Comparison of ENCODE assay signal across 32 mouse cellular contexts in genomic region chr7:107596753-107597152, GRCm38 (mm10). TPM values are rescaled to one million over a fixed set of nuclear protein-coding genes. Genes with fewer than 3 reads are reported as not detected.
A peak's percentile ranks its signal among the peaks of the same experiment; 100 is the strongest.
DNase-seq lines count a peak whose midpoint lies in the region; ATAC-seq and TF ChIP-seq lines count a peak whose summit lies in the region.
"Had no signal": no experiment of that assay in that cellular context is flagged by ENCODE, and none has a peak within 500 bp of the region (broad histone marks: within the 10 kb centered on the region; RNA-seq: fewer than 3 reads in every experiment).

No protein-coding gene starts in this region.

- H3K4me2 ChIP-seq in kidney, embryonic 16.5 days (replicated peaks; ENCODE audit: low read depth, low read length), result no peak overlapping the region
- peak overlapping the region; percentile 99 for H3K4me2 ChIP-seq in CH12.LX (ENCODE audit: insufficient read depth, low read depth, poor library complexity, severe bottlenecking)
- H3K4me2 ChIP-seq in liver, embryonic 15.5 days, result peak overlapping the region; percentile 30; the same call in 1 of the 2 replicates
- H3K4me2 ChIP-seq: forebrain, embryonic 13.5 days; heart, embryonic 13.5 days; hindbrain, embryonic 12.5 days; lung, embryonic 14.5 days; neural tube, embryonic 15.5 days had no signal

- no peak overlapping the region for H3K27ac ChIP-seq in kidney, adult 2 months (ENCODE audit: insufficient read depth, low read depth, low read length)
- H3K27ac ChIP-seq in kidney, embryonic 16.5 days (ENCODE audit: low read length), result no peak overlapping the region
- peak overlapping the region; percentile 49; the same call in 1 of the 2 replicates for H3K27ac ChIP-seq in CH12.LX (ENCODE audit: insufficient read depth, low read depth)
- no peak overlapping the region for H3K27ac ChIP-seq in liver, embryonic 15.5 days (replicated peaks)
- H3K27ac ChIP-seq: forebrain, embryonic 13.5 days; heart, embryonic 13.5 days; hindbrain, embryonic 12.5 days; layer of hippocampus, adult 2 months; midbrain, embryonic 10.5 days; neural tube, embryonic 15.5 days had no signal

- H3K9me3 ChIP-seq in kidney, embryonic 16.5 days (ENCODE audit: low read length), result no peaks in the 10 kb centered on the region
- no peaks in the 10 kb centered on the region for H3K9me3 ChIP-seq in CH12.LX (replicated peaks; ENCODE audit: low read length)
- no peaks in the 10 kb centered on the region for H3K9me3 ChIP-seq in liver, embryonic 15.5 days (replicated peaks)
- H3K9me3 ChIP-seq: forebrain, embryonic 13.5 days; heart, embryonic 13.5 days; hindbrain, embryonic 12.5 days; midbrain, embryonic 10.5 days; neural tube, embryonic 15.5 days had no signal

- no peak for TF ChIP-seq RAD21 in CH12.LX (IDR thresholded peaks at IDR 0.05; ENCODE audit: low read depth, low read length)

- no peaks in the 10 kb centered on the region for H3K36me3 ChIP-seq in kidney, adult 2 months (ENCODE audit: control insufficient read depth, insufficient read depth, low read length)
- H3K36me3 ChIP-seq in kidney, embryonic 16.5 days (ENCODE audit: insufficient read depth, low read length), result no peaks in the 10 kb centered on the region
- H3K36me3 ChIP-seq in CH12.LX (replicated peaks in 1 of 2; ENCODE audit: control insufficient read depth in 1 of 2, insufficient read depth in 1 of 2, low read length in 1 of 2), result peaks cover 5 to 15% of the 10 kb centered on the region in 2 experiments
- no peaks in the 10 kb centered on the region for H3K36me3 ChIP-seq in liver, embryonic 15.5 days (replicated peaks)
- H3K36me3 ChIP-seq: heart, embryonic 13.5 days; hindbrain, embryonic 12.5 days; midbrain, embryonic 10.5 days; neural tube, embryonic 15.5 days had no signal

- dilution Hi-C loops in CH12.LX (cut with MboI; ENCODE audit: extremely low pct_ligation_motif_present, extremely low pct_unique_long_range_greater_than_20kb, low sequenced_read_pairs), result no loop called here

- no peak for TF ChIP-seq CTCF in kidney, adult 2 months (conservative IDR thresholded peaks at IDR 0.05; ENCODE audit: insufficient read depth, insufficient read length, low read depth, low read length)
- no peak for TF ChIP-seq CTCF in CH12.LX (conservative IDR thresholded peaks at IDR 0.05 in 1 of 2, IDR thresholded peaks at IDR 0.05 in 1 of 2; ENCODE audit: low read depth in 2 of 2, low read length in 2 of 2)
- TF ChIP-seq CTCF in lung, adult 2 months (IDR thresholded peaks at IDR 0.05; ENCODE audit: insufficient read depth, low read length), result no peak

- H3K79me2 ChIP-seq in CH12.LX (replicated peaks; ENCODE audit: control insufficient read depth, extremely low read depth, insufficient read depth, poor library complexity, severe bottlenecking), result peaks cover 59% of the 10 kb centered on the region

- no peaks in the 10 kb centered on the region for H3K27me3 ChIP-seq in kidney, adult 2 months (replicated peaks; ENCODE audit: control insufficient read depth, insufficient read depth, low read length)
- no peaks in the 10 kb centered on the region for H3K27me3 ChIP-seq in kidney, embryonic 16.5 days (ENCODE audit: insufficient read depth, low read length)
- no peaks in the 10 kb centered on the region for H3K27me3 ChIP-seq in CH12.LX (replicated peaks)
- no peaks in the 10 kb centered on the region; the same call in 1 of the 2 replicates for H3K27me3 ChIP-seq in liver, embryonic 15.5 days
- H3K27me3 ChIP-seq: heart, embryonic 13.5 days had no signal

- DNase-seq in kidney, adult 2 months, result peak; percentile 44
- DNase-seq in CH12.LX (ENCODE audit: extremely low read depth), result no peak
- DNase-seq in liver, result peak; percentile 26
- no peak for DNase-seq in heart, adult 9 months (ENCODE audit: low spot score in 2 of 2)
- no peak for DNase-seq in lung, adult 2 months
- DNase-seq: adrenal gland, adult 2 months; B cell, adult 2 months; cerebellum, adult 18-20 months; cerebellum, postnatal 25 days; gastrocnemius, postnatal 25 days; heart, adult 18-20 months; heart, postnatal 14 days; lung, embryonic 14.5 days; lung, postnatal 4 days; right cerebral cortex, adult 18-20 months; thymus, adult 18-20 months; thymus, postnatal 4 days had no signal

- no peak for TF ChIP-seq POLR2A in kidney, adult 2 months (IDR thresholded peaks at IDR 0.05; ENCODE audit: low read depth, low read length)
- TF ChIP-seq POLR2A in CH12.LX (IDR thresholded peaks at IDR 0.05; ENCODE audit: low read depth, low read length), result no peak
- no peak for TF ChIP-seq POLR2A in lung, adult 2 months (IDR thresholded peaks at IDR 0.05; ENCODE audit: borderline replicate concordance, extremely low read depth, low read depth, low read length)

- peaks cover 10% of the 10 kb centered on the region for H3K4me1 ChIP-seq in kidney, adult 2 months (ENCODE audit: control insufficient read depth, insufficient read depth, low read length)
- H3K4me1 ChIP-seq in kidney, embryonic 16.5 days (ENCODE audit: insufficient read depth, low read length), result peaks cover 3% of the 10 kb centered on the region; the same call in 1 of the 2 replicates
- H3K4me1 ChIP-seq in CH12.LX (ENCODE audit: control insufficient read depth in 1 of 2, insufficient read depth in 2 of 2), result peaks cover 14 to 51% of the 10 kb centered on the region in 2 experiments
- peaks cover 17% of the 10 kb centered on the region for H3K4me1 ChIP-seq in liver, embryonic 15.5 days (replicated peaks)
- H3K4me1 ChIP-seq in lung, adult 2 months (ENCODE audit: control insufficient read depth, insufficient read depth, low read length), result peaks cover 3% of the 10 kb centered on the region; the same call in 1 of the 2 replicates

- in situ Hi-C loops in CH12.LX (cut with MboI; ENCODE audit: low pct_ligation_motif_present, low pct_unique_long_range_greater_than_20kb, low sequenced_read_pairs), result no loop called here

- ATAC-seq in kidney, embryonic 16.5 days (ENCODE audit: low FRiP score, low TSS enrichment), result no peak
- no peak for ATAC-seq in liver, embryonic 15.5 days (ENCODE audit: insufficient read depth)
- ATAC-seq: forebrain, embryonic 13.5 days; intestine, postnatal 0 days had no signal

- TF ChIP-seq EP300 in CH12.LX (IDR thresholded peaks at IDR 0.05; ENCODE audit: low read length), result no peak

- no peak overlapping the region for H3K9ac ChIP-seq in kidney, embryonic 16.5 days (replicated peaks; ENCODE audit: low read length)
- peak overlapping the region; percentile 88 for H3K9ac ChIP-seq in CH12.LX (ENCODE audit: insufficient read depth, low read depth)
- H3K9ac ChIP-seq in liver, embryonic 15.5 days, result no peak overlapping the region
- H3K9ac ChIP-seq: forebrain, embryonic 13.5 days; heart, embryonic 13.5 days; hindbrain, embryonic 12.5 days; lung, embryonic 14.5 days; neural tube, embryonic 15.5 days had no signal

- H3K4me3 ChIP-seq in kidney, adult 2 months (ENCODE audit: insufficient read depth, low read depth, low read length), result no peak overlapping the region
- no peak overlapping the region for H3K4me3 ChIP-seq in kidney, embryonic 16.5 days (ENCODE audit: low read length)
- peak overlapping the region; percentile 64 to 96 (median 93) for H3K4me3 ChIP-seq in CH12.LX (replicated peaks in 1 of 3; ENCODE audit: low read depth in 2 of 3, low read length in 2 of 3, poor library complexity in 1 of 3)
- H3K4me3 ChIP-seq in liver, embryonic 15.5 days (replicated peaks), result no peak overlapping the region
- H3K4me3 ChIP-seq in lung, adult 2 months (replicated peaks; ENCODE audit: extremely low read depth, low read depth, low read length), result no peak overlapping the region
- H3K4me3 ChIP-seq: forebrain, embryonic 13.5 days; heart, embryonic 13.5 days; hindbrain, embryonic 12.5 days; layer of hippocampus, adult 2 months; midbrain, embryonic 10.5 days; neural tube, embryonic 15.5 days had no signal

TF ChIP-seq in CH12.LX, 34 proteins besides CTCF, POLR2A, EP300 and RAD21:
- peak; percentile 67 for TF ChIP-seq CHD2 (IDR thresholded peaks at IDR 0.05; ENCODE audit: low read length)
- TF ChIP-seq JUN (IDR thresholded peaks at IDR 0.05; ENCODE audit: insufficient read depth, low read depth, low read length), result no peak

RNA-seq across cellular contexts. Expression of gene Ppfibp2, which starts 1.7 kb away (rescaled TPM):
- 12.1 and 12.8 TPM in 2 replicates for polyA plus RNA-seq in kidney, adult 2 months (2012; rRNA removed)
- 6.4 and 7.1 TPM in 2 replicates for polyA plus RNA-seq in kidney, embryonic 16.5 days (2015; fragmentation: Nextera tagmentation; extraction: Ambion mirVana)
- 27.5 and 40.3 TPM in 2 replicates for total RNA-seq in CH12.LX (2012; rRNA removed)
- total RNA-seq in CH12.LX (2014; rRNA removed), result 30.2 and 32.9 TPM in 2 replicates
- polyA plus RNA-seq in CH12.LX (2012; ENCODE audit: insufficient read length, low read depth), result 40.2 and 44.7 TPM in 2 replicates
- 3.8 and 4.3 TPM in 2 replicates for polyA plus RNA-seq in liver, embryonic 15.5 days (2015; fragmentation: Nextera tagmentation; extraction: Ambion mirVana)
- 15.3 and 27.0 TPM in 2 replicates for polyA plus RNA-seq in lung, adult 2 months (2012; rRNA removed)
- total RNA-seq: MEL had no signal

RNA-seq across cellular contexts. Expression of gene 5330417H12Rik, which starts 28.2 kb away (rescaled TPM):
- not detected in 2 replicates for polyA plus RNA-seq in kidney, adult 2 months (2012; rRNA removed)
- not detected in 2 replicates for polyA plus RNA-seq in kidney, embryonic 16.5 days (2015; fragmentation: Nextera tagmentation; extraction: Ambion mirVana)
- total RNA-seq in CH12.LX (2012; rRNA removed) (0.13 TPM in 1 of 2 replicates, not detected in the other), CH12.LX (2014; rRNA removed) (not detected in 2 replicates)
- not detected in 2 replicates for polyA plus RNA-seq in CH12.LX (2012; ENCODE audit: insufficient read length, low read depth)
- not detected in 2 replicates for polyA plus RNA-seq in liver, embryonic 15.5 days (2015; fragmentation: Nextera tagmentation; extraction: Ambion mirVana)
- not detected in 2 replicates for polyA plus RNA-seq in lung, adult 2 months (2012; rRNA removed)
- total RNA-seq: adrenal gland, adult 2 months; gastrocnemius, postnatal 25 days; heart, adult 18-20 months; heart, postnatal 14 days; layer of hippocampus, adult 2 months; layer of hippocampus, postnatal 25 days; MEL had no signal
- polyA plus RNA-seq: adrenal gland, adult 2 months; embryonic facial prominence, embryonic 14.5 days; forebrain, embryonic 13.5 days; frontal cortex, adult 2 months; heart, embryonic 13.5 days; hindbrain, embryonic 12.5 days; intestine, postnatal 0 days; limb, embryonic 11.5 days; lung, embryonic 14.5 days; midbrain, embryonic 10.5 days; neural tube, embryonic 15.5 days; stomach, embryonic 16.5 days had no signal

RNA-seq across cellular contexts. Expression of gene Olfml1, which starts 29.5 kb away (rescaled TPM):
- polyA plus RNA-seq in kidney, adult 2 months (2012; rRNA removed), result 13.2 and 14.0 TPM in 2 replicates
- polyA plus RNA-seq in kidney, embryonic 16.5 days (2015; fragmentation: Nextera tagmentation; extraction: Ambion mirVana), result 24.3 and 26.4 TPM in 2 replicates
- total RNA-seq in CH12.LX (2012; rRNA removed), result not detected in 2 replicates
- total RNA-seq in CH12.LX (2014; rRNA removed), result not detected in 2 replicates
- polyA plus RNA-seq in CH12.LX (2012; ENCODE audit: insufficient read length, low read depth), result not detected in 2 replicates
- 1.2 and 1.5 TPM in 2 replicates for polyA plus RNA-seq in liver, embryonic 15.5 days (2015; fragmentation: Nextera tagmentation; extraction: Ambion mirVana)
- 7.4 and 11.1 TPM in 2 replicates for polyA plus RNA-seq in lung, adult 2 months (2012; rRNA removed)
- total RNA-seq: MEL had no signal

Comparison
In these comparisons a context has a peak if more than half of its experiments do, and no peak if none do; other contexts are left out.
1. DNase-seq: peak in kidney, adult 2 months (single experiment) and liver (single experiment); none in CH12.LX (single experiment), heart, adult 9 months (0 of 2) and lung, adult 2 months (single experiment).
2. H3K4me3 ChIP-seq: peak in CH12.LX (3 of 3); none in kidney, adult 2 months (single experiment), kidney, embryonic 16.5 days (single experiment), liver, embryonic 15.5 days (single experiment) and lung, adult 2 months (single experiment).